Mouse (Mus musculus): ENCODE data around the gene Smim14.

GRCm38 (mm10) chr5:65469766-65470165 is 67.2 kb downstream of the Smim14 start:
- no peak for TF ChIP-seq CTCF (IDR thresholded peaks at IDR 0.05; ENCODE audit: low read depth)
- TF ChIP-seq EP300 (IDR thresholded peaks at IDR 0.05; ENCODE audit: low read depth) = no peak
